Mouse (Mus musculus): ENCODE measurements around the gene Cxcl5.

DNA sequence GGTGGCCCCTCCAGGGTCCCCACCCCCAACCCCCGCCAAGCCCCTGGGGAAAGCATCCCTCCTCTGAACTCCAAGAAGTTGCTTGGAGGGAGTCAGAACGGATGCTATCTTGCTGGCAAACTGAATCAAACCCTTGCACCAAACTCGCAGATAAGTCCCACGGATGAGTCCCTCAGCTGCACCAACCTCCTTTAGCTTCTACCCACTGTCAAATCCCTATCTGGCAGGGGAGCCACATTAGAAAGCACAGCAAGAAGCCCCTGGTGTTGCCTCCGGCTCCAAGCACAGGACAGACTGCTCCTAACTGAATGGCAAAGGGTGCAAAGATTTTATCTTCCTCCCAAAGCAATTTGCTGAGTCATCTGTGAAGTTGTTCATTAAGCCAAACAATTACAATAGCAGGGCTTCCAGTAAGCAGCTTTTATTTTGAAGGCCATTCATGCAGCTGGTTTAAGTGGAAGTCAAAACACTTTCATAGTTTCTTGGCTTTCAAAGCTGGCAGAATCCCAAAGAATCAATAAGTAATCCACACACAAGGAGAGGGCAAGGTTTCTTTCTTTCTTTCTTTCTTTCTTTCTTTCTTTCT is 1.0 kb upstream of the Cxcl5 start:
- TF ChIP-seq CTCF (IDR thresholded peaks at IDR 0.05; ENCODE audit: low read depth) (no peak), EP300 (optimal IDR thresholded peaks at IDR 0.05) (no peak)
